Mouse (Mus musculus) brain, embryonic 14.5 days (tissue): ENCODE measurements at regions not wholly inside any gene's neighbourhood (a gene's known extent, or its start where the extent isn't known, plus 50 kb on each side); places are given as distances from the start of the nearest gene placed in this dataset.

ENCODE experiments used
- CTCF ChIP-seq: fragments of 200-500 bp; IDR thresholded peaks from 2 replicates; pipeline ENCODE4 v1.5.1; 2012; ENCODE audit warnings: inconsistent platforms, mild to moderate bottlenecking, moderate library complexity, borderline replicate concordance; ENCODE audit not compliant: insufficient read depth, insufficient read length; ENCODE audit errors: extremely low read depth
- POLR2A ChIP-seq: fragments of 200-500 bp; IDR thresholded peaks from 2 replicates; pipeline ENCODE4 v1.6.1; 2012; ENCODE audit warnings: mild to moderate bottlenecking, inconsistent platforms, borderline replicate concordance; ENCODE audit not compliant: poor library complexity, insufficient read depth, insufficient read length, severe bottlenecking; ENCODE audit errors: extremely low read depth

- TF ChIP-seq CTCF (no peak), POLR2A (no peak)
These were observed 193.8 kb upstream of the Cdh5 start for GRCm38 (mm10) chr8:103907662-103908061.
